Mouse (Mus musculus): Measurements from ENCODE around the gene Akap2. TPM values are rescaled to one million over a fixed set of nuclear protein-coding genes. Genes with fewer than 3 reads are reported as not detected.

Gene Akap2
- polyA plus RNA-seq, 1 experiment: 348 TPM

DNA sequence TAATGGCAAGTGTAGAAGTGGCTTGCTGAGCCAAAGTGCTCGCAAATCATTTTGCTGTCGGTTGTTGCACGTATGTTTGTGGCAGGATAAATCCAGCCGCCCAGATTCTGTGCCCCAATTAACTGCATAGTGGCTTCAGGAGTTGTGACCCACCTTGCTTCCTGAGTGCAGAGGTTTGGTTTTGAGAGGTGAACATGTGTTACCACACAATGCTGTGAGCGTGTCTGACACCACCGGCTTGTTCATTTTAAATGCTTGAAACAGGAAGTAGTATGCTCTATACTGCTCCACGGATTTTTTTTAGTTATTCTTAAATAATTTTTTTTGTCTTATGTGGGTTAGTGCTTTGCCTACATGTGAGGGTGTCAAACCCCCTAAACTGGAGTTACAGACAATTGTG, 114.9 kb downstream of the Akap2 start:
- 37% methylated on average over 7 of the region's 7 CpGs for WGBS
- Histone ChIP-seq H3K4me1 (ENCODE audit: control insufficient read depth, insufficient read depth, low read length) (peaks cover 16% of the 10 kb centered on the region), H3K4me3 (replicated peaks; ENCODE audit: extremely low read depth, low read depth, low read length) (no peak overlapping the region)
- no peak for DNase-seq
- no peak for TF ChIP-seq CTCF (IDR thresholded peaks at IDR 0.05; ENCODE audit: insufficient read depth, low read length)
- TF ChIP-seq POLR2A (IDR thresholded peaks at IDR 0.05; ENCODE audit: borderline replicate concordance, extremely low read depth, low read depth, low read length): no peak

DNA sequence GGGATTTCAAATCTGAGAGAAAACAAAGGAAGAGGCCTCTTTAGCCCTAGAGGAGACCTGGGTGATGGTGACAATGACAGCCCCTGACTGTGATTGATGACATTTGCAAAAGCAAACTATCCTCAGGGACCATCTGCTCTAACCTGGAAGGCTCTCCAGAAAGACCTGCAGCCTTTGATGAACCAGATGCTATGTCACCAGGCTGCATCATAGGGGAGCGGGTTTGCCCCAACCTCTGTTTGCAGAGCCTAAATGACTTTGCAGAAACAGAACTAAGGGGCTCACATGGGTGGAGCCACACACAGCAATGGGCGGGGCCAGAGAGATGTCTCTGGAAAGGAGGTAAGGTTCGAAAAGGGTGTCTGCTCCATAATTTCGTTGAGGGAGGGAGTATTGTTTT, 115.6 kb downstream of the Akap2 start:
- Histone ChIP-seq H3K4me1 (ENCODE audit: control insufficient read depth, insufficient read depth, low read length) (peaks cover 16% of the 10 kb centered on the region), H3K4me3 (replicated peaks; ENCODE audit: extremely low read depth, low read depth, low read length) (no peak overlapping the region)
- WGBS: 57% methylated on average over 4 of the region's 4 CpGs
- TF ChIP-seq CTCF (IDR thresholded peaks at IDR 0.05; ENCODE audit: insufficient read depth, low read length) (no peak), POLR2A (IDR thresholded peaks at IDR 0.05; ENCODE audit: borderline replicate concordance, extremely low read depth, low read depth, low read length) (no peak)
- DNase-seq: no peak

DNA sequence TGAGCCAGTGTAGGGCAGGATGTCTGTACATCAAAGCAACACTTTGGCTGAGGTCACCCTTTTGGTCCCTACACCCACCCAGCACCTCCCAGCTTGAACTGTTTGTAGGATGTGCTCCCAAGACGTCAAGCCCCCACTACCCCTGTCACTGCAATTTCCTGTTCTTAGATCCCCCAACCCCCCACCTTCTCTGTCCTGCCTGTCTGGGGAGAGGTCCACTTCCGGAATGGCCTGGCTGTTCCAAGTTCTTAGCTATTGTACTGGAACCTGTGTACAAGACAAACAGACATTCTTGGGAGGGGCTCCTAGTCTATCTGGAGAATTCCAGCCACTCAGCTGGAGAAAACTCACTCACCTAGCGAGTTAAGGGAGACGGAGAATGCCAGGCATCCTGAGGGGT, 116.7 kb downstream of the Akap2 start:
- 36% methylated on average over 4 of the region's 4 CpGs for WGBS
- H3K4me3 ChIP-seq (replicated peaks; ENCODE audit: extremely low read depth, low read depth, low read length): no peak overlapping the region
- H3K4me1 ChIP-seq (ENCODE audit: control insufficient read depth, insufficient read depth, low read length): peaks cover 18% of the 10 kb centered on the region
- TF ChIP-seq CTCF (IDR thresholded peaks at IDR 0.05; ENCODE audit: insufficient read depth, low read length) (no peak), POLR2A (IDR thresholded peaks at IDR 0.05; ENCODE audit: borderline replicate concordance, extremely low read depth, low read depth, low read length) (no peak)
- no peak for DNase-seq

DNA sequence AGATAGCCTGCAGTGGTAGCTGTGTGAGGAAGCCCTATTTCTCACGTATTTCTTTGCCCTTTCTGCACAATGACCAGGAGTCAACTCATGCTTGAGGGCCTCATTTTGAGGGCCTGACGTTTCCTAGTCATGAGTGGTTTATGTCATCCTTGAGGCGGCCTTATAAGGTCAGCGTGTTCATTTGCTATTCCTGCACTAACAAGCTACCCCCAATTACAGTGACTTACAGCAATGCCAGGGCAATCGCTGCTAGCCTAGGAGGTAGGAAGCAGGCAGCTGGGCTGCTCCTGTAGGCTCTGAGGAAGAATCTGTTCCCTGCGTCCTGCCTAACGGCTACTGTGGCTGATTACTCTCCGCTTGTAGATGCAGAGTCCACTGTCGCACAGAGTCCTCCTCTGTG, 119.6 kb downstream of the Akap2 start:
- WGBS: 79% methylated on average over 9 of the region's 9 CpGs
- no peak for TF ChIP-seq POLR2A (IDR thresholded peaks at IDR 0.05; ENCODE audit: borderline replicate concordance, extremely low read depth, low read depth, low read length)
- TF ChIP-seq CTCF (IDR thresholded peaks at IDR 0.05; ENCODE audit: insufficient read depth, low read length): no peak
- Histone ChIP-seq H3K4me1 (ENCODE audit: control insufficient read depth, insufficient read depth, low read length) (peaks cover 17% of the 10 kb centered on the region), H3K4me3 (replicated peaks; ENCODE audit: extremely low read depth, low read depth, low read length) (no peak overlapping the region)
- no peak for DNase-seq

DNA sequence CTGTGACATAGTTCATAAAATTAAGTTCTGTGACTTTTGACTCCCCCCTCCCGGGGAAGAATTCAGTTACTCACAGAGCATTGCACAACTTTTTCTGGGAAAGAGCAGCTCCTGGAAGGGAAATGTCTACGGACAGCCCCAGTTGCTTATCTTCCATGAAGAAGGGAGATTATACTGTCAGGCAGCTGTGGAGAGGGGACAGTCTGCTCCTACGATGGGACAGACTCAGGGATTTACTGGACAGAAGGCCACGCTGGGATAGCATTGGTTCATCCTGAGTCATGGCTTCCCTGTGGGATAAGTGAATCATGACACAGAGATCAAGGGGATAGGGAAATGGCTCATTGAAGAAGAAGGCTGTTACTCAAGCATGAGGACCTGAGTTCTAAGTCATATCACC, 121.9 kb downstream of the Akap2 start:
- peaks cover 18% of the 10 kb centered on the region for H3K4me1 ChIP-seq (ENCODE audit: control insufficient read depth, insufficient read depth, low read length)
- DNase-seq: no peak
- H3K4me3 ChIP-seq (replicated peaks; ENCODE audit: extremely low read depth, low read depth, low read length): no peak overlapping the region
- TF ChIP-seq CTCF (IDR thresholded peaks at IDR 0.05; ENCODE audit: insufficient read depth, low read length) (no peak), POLR2A (IDR thresholded peaks at IDR 0.05; ENCODE audit: borderline replicate concordance, extremely low read depth, low read depth, low read length) (no peak)
- WGBS: 38% methylated on average over 4 of the region's 4 CpGs

DNA sequence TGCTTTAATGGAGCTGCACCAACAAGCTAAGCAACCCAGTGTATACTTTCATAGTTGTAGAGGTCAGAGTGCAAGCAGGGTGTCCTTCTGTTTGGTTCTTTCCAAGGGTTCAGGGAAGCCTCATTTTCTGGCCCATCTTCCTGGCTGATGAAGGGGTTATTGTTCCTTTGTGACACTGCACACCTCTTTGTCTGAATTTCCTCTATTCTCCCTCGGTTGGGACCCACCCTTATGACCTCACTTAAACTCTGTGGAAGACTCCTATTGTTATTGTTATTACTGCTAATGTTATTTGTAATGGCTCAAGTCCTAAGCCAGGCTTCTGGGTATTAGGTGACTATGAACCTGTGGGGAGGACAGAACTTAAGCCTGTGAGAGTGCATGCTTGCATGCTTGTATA, 124.5 kb downstream of the Akap2 start:
- H3K4me1 ChIP-seq (ENCODE audit: control insufficient read depth, insufficient read depth, low read length): peaks cover 21% of the 10 kb centered on the region
- H3K4me3 ChIP-seq (replicated peaks; ENCODE audit: extremely low read depth, low read depth, low read length): no peak overlapping the region
- WGBS: 39% methylated on average over 1 of the region's 1 CpGs
- no peak for DNase-seq
- TF ChIP-seq POLR2A (IDR thresholded peaks at IDR 0.05; ENCODE audit: borderline replicate concordance, extremely low read depth, low read depth, low read length): no peak
- TF ChIP-seq CTCF (IDR thresholded peaks at IDR 0.05; ENCODE audit: insufficient read depth, low read length): no peak

DNA sequence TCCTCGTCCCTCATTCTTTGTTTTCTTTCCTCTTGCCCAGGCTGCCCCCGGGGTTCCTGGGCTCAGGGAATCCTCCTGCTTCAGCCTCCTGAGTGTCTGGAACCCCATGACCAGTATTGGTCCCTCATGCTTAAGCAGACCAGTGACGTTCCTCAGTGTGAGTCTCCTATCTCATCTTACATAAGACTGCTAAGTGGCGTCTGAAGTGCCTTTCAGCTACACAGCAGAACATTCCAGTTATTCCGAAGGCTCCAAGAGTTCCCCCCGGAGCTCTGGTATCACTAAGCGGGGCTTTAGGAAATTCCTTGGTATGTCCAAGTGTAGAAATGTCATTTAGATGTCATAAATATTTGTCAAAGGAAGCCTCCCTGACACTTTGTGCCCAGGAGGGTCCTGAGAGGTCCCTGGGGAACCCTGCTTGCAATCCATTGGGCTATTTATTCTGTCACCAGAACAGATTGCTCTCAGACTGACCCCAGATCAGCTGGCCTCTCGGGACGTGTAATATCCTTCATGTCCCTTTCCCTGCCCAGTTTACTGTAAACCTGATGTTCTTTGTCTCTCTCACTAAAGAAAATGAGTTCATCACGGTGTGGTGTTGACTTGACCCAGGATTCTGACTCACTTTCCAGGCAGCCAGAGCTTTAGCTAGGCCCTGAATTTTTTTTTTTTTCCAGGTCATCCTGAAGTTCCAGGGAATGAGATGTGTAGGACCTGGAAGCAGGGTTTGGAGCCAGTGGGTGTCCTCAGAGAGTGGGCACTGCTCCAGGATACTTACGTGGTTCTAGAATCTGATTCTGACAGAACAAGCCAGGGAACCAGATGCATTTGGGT, 125.2 kb downstream of the Akap2 start:
- DNase-seq: no peak
- Histone ChIP-seq H3K4me1 (ENCODE audit: control insufficient read depth, insufficient read depth, low read length) (peaks cover 25% of the 10 kb centered on the region), H3K4me3 (replicated peaks; ENCODE audit: extremely low read depth, low read depth, low read length) (no peak overlapping the region)
- TF ChIP-seq CTCF (IDR thresholded peaks at IDR 0.05; ENCODE audit: insufficient read depth, low read length) (no peak), POLR2A (IDR thresholded peaks at IDR 0.05; ENCODE audit: borderline replicate concordance, extremely low read depth, low read depth, low read length) (no peak)
- 48% methylated on average over 11 of the region's 11 CpGs for WGBS

DNA sequence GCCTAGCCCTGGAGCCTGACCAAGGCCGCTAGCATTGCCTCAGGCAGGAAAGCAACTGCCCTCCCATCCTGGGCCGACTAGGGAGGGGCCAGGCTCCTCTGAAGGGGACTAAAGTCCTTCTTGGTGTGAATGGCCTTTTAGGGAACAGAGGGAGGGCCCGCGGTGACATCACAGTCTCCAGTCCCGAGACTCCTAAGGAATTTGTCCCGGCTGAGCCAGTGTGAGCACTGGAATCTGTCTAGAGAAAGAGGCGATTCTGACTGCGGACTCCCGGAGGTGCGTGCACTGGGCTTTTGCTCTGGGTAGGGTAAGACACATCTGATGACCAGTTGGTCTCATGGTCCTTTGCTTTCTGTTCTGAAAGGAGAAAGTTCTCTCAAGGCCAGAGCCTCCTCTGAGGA, 127.6 kb downstream of the Akap2 start:
- H3K4me1 ChIP-seq (ENCODE audit: control insufficient read depth, insufficient read depth, low read length): peaks cover 29% of the 10 kb centered on the region
- TF ChIP-seq POLR2A (IDR thresholded peaks at IDR 0.05; ENCODE audit: borderline replicate concordance, extremely low read depth, low read depth, low read length) (peak; percentile 91), CTCF (IDR thresholded peaks at IDR 0.05; ENCODE audit: insufficient read depth, low read length) (no peak)
- H3K4me3 ChIP-seq (replicated peaks; ENCODE audit: extremely low read depth, low read depth, low read length): peak overlapping the region; percentile 63
- WGBS: 11% methylated on average over 10 of the region's 10 CpGs
- peak; percentile 84 for DNase-seq

DNA sequence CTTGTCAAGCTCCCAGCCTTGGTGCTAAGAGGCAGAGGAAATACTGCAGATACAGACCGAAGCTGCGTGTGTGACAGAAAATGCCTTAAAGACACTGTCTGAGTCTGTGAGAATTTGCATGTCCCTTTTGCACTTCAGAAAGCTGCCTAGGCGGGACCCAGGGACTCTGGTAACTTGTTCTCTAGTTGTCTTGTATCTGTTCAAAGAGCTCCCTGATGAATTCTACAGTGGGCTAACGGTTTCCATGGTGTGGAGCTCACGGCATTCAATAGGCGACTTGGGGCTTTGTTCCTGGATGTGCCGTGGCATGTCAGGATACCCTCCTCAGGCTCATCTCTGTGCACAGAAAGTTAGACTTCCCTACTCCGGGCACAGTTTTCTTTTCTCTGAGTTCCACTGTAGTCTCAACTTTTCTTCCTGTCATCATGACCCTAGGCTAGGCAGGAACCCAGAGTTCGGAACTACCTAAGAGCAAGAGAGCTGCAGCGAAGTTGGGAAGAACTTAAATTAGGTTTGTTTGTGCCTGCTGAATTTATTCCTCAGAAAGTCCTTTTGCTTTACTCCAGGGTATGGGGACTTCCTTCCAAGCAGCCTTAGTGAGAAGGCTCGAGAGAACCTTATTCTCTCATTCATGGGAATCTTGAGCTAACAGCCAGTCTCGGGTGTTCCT, 128.2 kb downstream of the Akap2 start:
- WGBS: 31% methylated on average over 12 of the region's 12 CpGs
- H3K4me3 ChIP-seq (replicated peaks; ENCODE audit: extremely low read depth, low read depth, low read length): peak overlapping the region; percentile 63
- TF ChIP-seq CTCF (IDR thresholded peaks at IDR 0.05; ENCODE audit: insufficient read depth, low read length) (no peak), POLR2A (IDR thresholded peaks at IDR 0.05; ENCODE audit: borderline replicate concordance, extremely low read depth, low read depth, low read length) (no peak)
- DNase-seq: no peak
- peaks cover 30% of the 10 kb centered on the region for H3K4me1 ChIP-seq (ENCODE audit: control insufficient read depth, insufficient read depth, low read length)
